Mouse (Mus musculus) limb, embryonic 14.5 days (tissue): ENCODE results near the gene Phxr2. TPM values are rescaled to one million over a fixed set of nuclear protein-coding genes. Genes with fewer than 3 reads are reported as not detected.

Experiments used
- ATAC-seq: fragments of 200-750 bp; cut with Nextera tagmentation; 2 replicates; pipeline ENCODE4 v1.8.0; 2017; ENCODE audit warnings: low read depth, moderate number of reproducible peaks, moderate TSS enrichment; ENCODE audit not compliant: low FRiP score
- DNase-seq: peaks from one replicate; pipeline ENCODE4 v3.0.0-alpha.2; 2015; ENCODE audit warnings: low spot score
- H3K27ac ChIP-seq: fragments of 300-500 bp; sonication (generic); replicated peaks from 2 replicates; pipeline ENCODE4 v1.5.1; 2014; ENCODE audit warnings: low read depth, mild to moderate bottlenecking, low read length, moderate library complexity, mixed read lengths
- H3K27me3 ChIP-seq: fragments of 300-500 bp; sonication (generic); 2 replicates; pipeline ENCODE4 v1.6.1; 2014; ENCODE audit warnings: low read length, mixed read lengths; ENCODE audit not compliant: control insufficient read depth, insufficient read depth
- H3K36me3 ChIP-seq: fragments of 300-500 bp; sonication (generic); 2 replicates; pipeline ENCODE4 v1.6.1; 2014; ENCODE audit warnings: mild to moderate bottlenecking, low read length, moderate library complexity, mixed read lengths; ENCODE audit not compliant: control insufficient read depth, insufficient read depth
- H3K4me1 ChIP-seq: fragments of 300-500 bp; sonication (generic); 2 replicates; pipeline ENCODE4 v1.6.1; 2014; ENCODE audit warnings: antibody characterized with exemption, low read length, mixed read lengths; ENCODE audit not compliant: control insufficient read depth, insufficient read depth
- H3K4me2 ChIP-seq: fragments of 300-500 bp; sonication (generic); replicated peaks from 2 replicates; pipeline ENCODE4 v1.6.1; 2014; ENCODE audit warnings: low read depth, mild to moderate bottlenecking, low read length, moderate library complexity; ENCODE audit not compliant: severe bottlenecking
- H3K4me3 ChIP-seq: fragments of 300-500 bp; sonication (generic); replicated peaks from 2 replicates; pipeline ENCODE4 v1.5.1; 2014; ENCODE audit warnings: low read length
- H3K9ac ChIP-seq: fragments of 300-500 bp; sonication (generic); 2 replicates; pipeline ENCODE4 v1.6.1; 2014; ENCODE audit warnings: mild to moderate bottlenecking, low read depth, low read length, moderate library complexity; ENCODE audit not compliant: severe bottlenecking
- H3K9me3 ChIP-seq: fragments of 300-500 bp; sonication (generic); 2 replicates; pipeline ENCODE4 v1.6.1; 2016; ENCODE audit warnings: low read length; ENCODE audit not compliant: control insufficient read depth
- POLR2A ChIP-seq: fragments of 200-500 bp; IDR thresholded peaks from 2 replicates; pipeline ENCODE4 v1.8.0; 2012; ENCODE audit warnings: inconsistent platforms, mild to moderate bottlenecking, moderate library complexity, borderline replicate concordance; ENCODE audit not compliant: insufficient read depth, insufficient read length; ENCODE audit errors: extremely low read depth
- WGBS: fragments of 180-500 bp; shearing (Covaris S2); extraction: QIAGEN DNeasy Blood & Tissue Kit; methylation state at CpG from one replicate; pipeline ENCODE4 v1.1.7; 2014; 5-methylcytosine and 5-hydroxymethylcytosine counted together
- polyA plus RNA-seq, 2 experiments: library from polyadenylated mRNA; depleted of rRNA in 1 of 2; stranded (reverse) in 1 of 2; unstranded in 1 of 2; fragments of >200 nt; fragmentation: Nextera tagmentation in 1 of 2; extraction: Ambion mirVana in 1 of 2; gene quantifications; 2 replicates each; pipeline versions ENCODE4 v1.2.1 to v1.2.3; 2012 to 2014

Gene Phxr2
- polyA plus RNA-seq, 2 experiments: not detected

DNA sequence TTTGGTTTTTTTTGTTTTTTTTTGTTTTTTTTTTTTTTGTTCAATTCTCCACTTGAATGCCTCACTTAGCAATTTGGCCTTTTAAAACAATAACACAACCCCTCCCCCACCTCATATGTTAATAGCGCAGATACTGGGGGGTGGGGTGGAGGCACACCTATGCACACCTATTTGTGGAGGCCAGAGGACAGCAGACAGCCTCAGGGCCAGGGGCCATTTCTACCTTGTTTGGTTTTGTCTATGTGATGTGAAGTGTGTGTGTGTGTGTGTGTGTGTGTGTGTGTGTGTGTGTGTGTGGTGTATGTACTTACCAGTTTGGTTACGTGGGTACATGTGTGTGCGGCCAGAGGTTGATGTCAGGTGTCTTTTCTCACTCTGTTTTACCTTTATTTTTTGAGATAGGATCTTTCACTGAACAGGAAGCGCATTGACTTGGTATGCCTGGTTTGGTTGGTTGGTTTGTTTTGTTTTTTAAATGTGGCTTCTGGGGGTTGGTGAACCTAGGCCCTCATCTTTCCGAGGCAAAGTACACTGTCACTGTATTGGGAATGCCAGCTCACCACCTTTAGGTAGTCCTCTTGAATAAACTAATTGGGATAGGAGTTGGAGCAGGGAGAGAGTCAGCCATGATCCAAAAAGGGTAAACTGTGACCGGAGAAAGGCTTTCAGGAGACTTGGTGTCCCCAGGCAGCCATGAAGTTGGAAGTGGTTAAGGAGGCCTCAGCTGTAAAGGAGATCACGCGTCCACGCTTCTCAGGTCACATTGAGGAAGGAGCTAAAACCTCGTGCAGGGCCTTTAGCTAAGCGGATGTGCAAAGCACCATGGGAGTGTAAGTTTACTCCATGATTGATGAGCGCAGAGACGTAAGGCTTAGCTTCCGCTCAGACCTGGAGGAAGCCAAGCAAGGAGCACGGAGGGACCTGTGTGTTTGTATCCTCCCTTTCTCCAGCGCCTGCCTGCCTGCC lies 9.2 kb downstream of the Phxr2 start:
- H3K9ac ChIP-seq: no peak overlapping the region
- DNase-seq: no peak
- H3K9me3 ChIP-seq: no peaks in the 10 kb centered on the region
- H3K4me3 ChIP-seq: no peak overlapping the region
- no peak overlapping the region for H3K27ac ChIP-seq
- no peaks in the 10 kb centered on the region for H3K27me3 ChIP-seq
- WGBS: 70% methylated on average over 16 of the region's 16 CpGs
- no peak for TF ChIP-seq POLR2A
- no peak overlapping the region for H3K4me2 ChIP-seq
- no peak for ATAC-seq
- H3K36me3 ChIP-seq: no peaks in the 10 kb centered on the region
- peaks cover 29% of the 10 kb centered on the region for H3K4me1 ChIP-seq

DNA sequence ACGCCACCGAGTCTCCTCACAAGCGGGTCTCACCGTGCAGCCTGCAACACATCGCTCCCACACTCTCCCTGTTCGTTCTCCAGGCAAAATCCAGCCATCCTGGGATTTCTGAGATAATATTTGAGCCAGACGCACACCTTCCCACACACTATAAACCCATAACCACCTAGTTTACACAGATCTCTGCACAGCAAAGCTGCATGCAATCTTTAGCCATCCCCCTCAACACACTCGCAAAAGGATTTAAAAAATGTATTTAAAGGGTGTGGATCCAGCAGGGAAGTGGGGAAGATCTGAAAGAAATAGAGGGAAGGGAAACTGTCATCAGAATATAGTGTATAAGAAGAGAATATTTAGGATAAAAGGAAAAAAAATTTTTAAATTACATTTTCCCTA lies 9.9 kb downstream of the Phxr2 start:
- Histone ChIP-seq H3K9me3 (no peaks in the 10 kb centered on the region), H3K27me3 (no peaks in the 10 kb centered on the region), H3K9ac (no peak overlapping the region), H3K4me1 (peaks cover 33% of the 10 kb centered on the region), H3K4me2 (no peak overlapping the region), H3K36me3 (no peaks in the 10 kb centered on the region), H3K4me3 (no peak overlapping the region), H3K27ac (no peak overlapping the region)
- DNase-seq: no peak
- no peak for TF ChIP-seq POLR2A
- WGBS: 33% methylated on average over 8 of the region's 8 CpGs
- no peak for ATAC-seq

- H3K4me2 ChIP-seq: no peak overlapping the region
- no peak for TF ChIP-seq POLR2A
- ATAC-seq (no peak), DNase-seq (no peak)
- no peaks in the 10 kb centered on the region for H3K9me3 ChIP-seq
- H3K4me3 ChIP-seq: no peak overlapping the region
- H3K4me1 ChIP-seq: peaks cover 33% of the 10 kb centered on the region
- 21% methylated on average over 18 of the region's 18 CpGs for WGBS
- H3K27ac ChIP-seq: no peak overlapping the region
- H3K9ac ChIP-seq: no peak overlapping the region
- no peaks in the 10 kb centered on the region for H3K27me3 ChIP-seq
- H3K36me3 ChIP-seq: no peaks in the 10 kb centered on the region
These were observed 10.5 kb downstream of the Phxr2 start for GRCm38 (mm10) chr10:99115471-99116236.

GRCm38 (mm10) chr10:99114295-99114694 lies 11.8 kb downstream of the Phxr2 start:
- Histone ChIP-seq H3K36me3 (peaks cover 11% of the 10 kb centered on the region; the same call in 1 of the 2 replicates), H3K4me3 (no peak overlapping the region), H3K4me2 (no peak overlapping the region), H3K4me1 (peaks cover 32% of the 10 kb centered on the region), H3K27me3 (no peaks in the 10 kb centered on the region), H3K9me3 (no peaks in the 10 kb centered on the region), H3K9ac (no peak overlapping the region), H3K27ac (no peak overlapping the region)
- ATAC-seq (no peak), DNase-seq (no peak)
- TF ChIP-seq POLR2A: no peak
- WGBS: 60% methylated on average over 8 of the region's 8 CpGs

- Histone ChIP-seq H3K36me3 (peaks cover 11% of the 10 kb centered on the region; the same call in 1 of the 2 replicates), H3K27ac (no peak overlapping the region), H3K4me2 (no peak overlapping the region), H3K4me3 (no peak overlapping the region), H3K27me3 (no peaks in the 10 kb centered on the region), H3K4me1 (peaks cover 24% of the 10 kb centered on the region), H3K9me3 (no peaks in the 10 kb centered on the region), H3K9ac (no peak overlapping the region)
- 53% methylated on average over 3 of the region's 3 CpGs for WGBS
- DNase-seq (no peak), ATAC-seq (no peak)
- no peak for TF ChIP-seq POLR2A
These were observed 12.6 kb downstream of the Phxr2 start for GRCm38 (mm10) chr10:99113533-99113932.
